Mouse (Mus musculus) brain, embryonic 14.5 days (tissue): ENCODE measurements around the gene Btbd9.

Source experiments
- CTCF ChIP-seq: fragments of 200-500 bp; IDR thresholded peaks from 2 replicates; pipeline ENCODE4 v1.5.1; 2012; ENCODE audit warnings: inconsistent platforms, mild to moderate bottlenecking, moderate library complexity, borderline replicate concordance; ENCODE audit not compliant: insufficient read depth, insufficient read length; ENCODE audit errors: extremely low read depth
- POLR2A ChIP-seq: fragments of 200-500 bp; IDR thresholded peaks from 2 replicates; pipeline ENCODE4 v1.6.1; 2012; ENCODE audit warnings: mild to moderate bottlenecking, inconsistent platforms, borderline replicate concordance; ENCODE audit not compliant: poor library complexity, insufficient read depth, insufficient read length, severe bottlenecking; ENCODE audit errors: extremely low read depth

- TF ChIP-seq CTCF (no peak), POLR2A (no peak)
Observed at GRCm38 (mm10) chr17:30417106-30417505, 159.2 kb downstream of the Btbd9 start.
